Mouse (Mus musculus): ENCODE results near the gene Ccsap.

The Ccsap gene

DNA sequence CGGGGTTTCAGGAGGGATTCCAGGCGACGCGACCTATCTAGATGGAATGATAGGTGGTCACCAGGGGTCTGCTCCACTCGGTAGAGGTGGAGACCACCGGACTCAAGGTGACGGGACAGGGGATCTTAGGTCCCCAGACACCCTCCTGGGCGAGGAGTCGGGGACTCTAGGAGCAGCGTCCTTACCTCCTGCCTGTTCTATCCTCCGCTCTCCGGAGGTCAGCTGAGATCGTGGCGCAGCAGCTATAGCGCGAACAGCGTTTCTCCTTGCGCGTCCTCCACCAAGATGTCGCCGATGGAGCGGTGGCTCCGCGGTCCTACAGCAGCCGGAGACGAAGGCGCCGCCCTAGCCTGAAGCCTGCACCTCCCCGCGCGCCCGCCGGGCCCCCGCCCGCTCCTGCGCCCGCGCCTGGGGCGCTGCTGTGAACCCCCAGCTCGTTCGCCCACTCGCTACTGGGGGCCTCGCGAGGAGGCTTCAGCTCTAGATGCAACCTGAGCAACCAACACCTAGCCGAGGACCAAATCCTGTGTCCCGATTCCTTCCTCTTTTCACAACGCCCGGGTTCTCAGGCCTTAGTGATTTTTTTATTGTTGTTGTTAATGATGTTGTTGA, at the start of gene Ccsap:
Gene Ccsap, minus strand, starts transcription at position 562 of the 612 bp plus-strand sequence.
- peak; percentile 50 for DNase-seq (ENCODE audit: low read depth, low spot score)

DNA sequence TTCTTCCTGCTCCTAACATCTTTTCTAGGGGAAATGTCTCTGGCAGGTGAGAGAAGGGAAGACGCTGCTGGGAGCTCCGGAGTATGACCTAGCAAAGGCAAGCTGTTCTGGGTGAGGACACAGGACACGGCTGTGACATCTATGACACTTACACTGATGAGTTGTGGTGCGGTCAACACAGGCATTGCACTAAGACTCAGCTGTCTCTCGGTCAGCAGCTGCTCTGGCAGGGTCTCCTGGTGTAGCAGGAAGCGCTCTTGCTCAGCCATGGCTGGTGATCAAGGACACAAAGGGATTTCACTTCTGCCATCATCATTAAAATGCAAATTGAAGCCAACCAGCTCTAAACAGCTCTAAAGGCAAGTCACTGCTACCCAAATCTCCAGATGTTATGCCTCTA, 47.6 kb upstream of the Ccsap start:
- no peak for DNase-seq (ENCODE audit: low read depth, low spot score)

DNA sequence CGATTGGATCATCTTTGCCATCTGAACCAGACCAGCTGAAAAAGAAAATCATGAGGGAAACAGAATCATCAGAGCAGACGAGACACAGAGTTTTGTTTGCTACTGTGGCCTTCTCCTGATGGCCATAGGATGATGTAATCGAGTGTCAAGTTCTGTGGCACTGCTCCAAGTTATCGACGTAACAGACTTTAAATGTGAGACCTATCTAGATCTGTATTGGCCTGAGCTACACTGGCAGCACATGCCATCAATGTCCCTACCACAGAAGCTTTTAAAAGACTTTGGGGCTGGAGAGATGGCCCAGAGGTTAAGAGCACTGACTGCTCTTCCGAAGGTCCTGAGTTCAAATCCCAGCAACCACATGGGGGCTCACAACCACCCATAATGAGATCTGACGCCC, 42.6 kb upstream of the Ccsap start:
- DNase-seq (ENCODE audit: low read depth, low spot score), result no peak

DNA sequence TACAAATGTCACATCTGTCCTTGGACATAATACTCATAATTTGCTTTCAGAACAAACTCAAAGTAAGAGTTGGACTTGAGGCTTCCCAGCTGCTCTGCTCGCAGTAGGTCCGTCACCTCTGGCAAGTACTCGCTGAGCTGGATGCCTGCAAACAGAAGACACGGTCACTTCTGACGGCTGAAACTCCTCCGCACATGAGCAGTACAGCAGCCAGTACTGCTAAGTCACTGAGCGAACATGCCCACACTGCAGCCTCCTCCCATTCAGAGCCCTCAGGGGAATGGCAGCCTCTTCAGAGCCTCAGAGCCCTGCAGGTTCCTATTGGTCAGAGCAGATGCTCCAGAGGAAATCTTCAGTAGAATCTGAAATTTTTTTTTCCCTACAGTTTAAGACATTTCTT, 39.4 kb upstream of the Ccsap start:
- no peak for DNase-seq (ENCODE audit: low read depth, low spot score)

DNA sequence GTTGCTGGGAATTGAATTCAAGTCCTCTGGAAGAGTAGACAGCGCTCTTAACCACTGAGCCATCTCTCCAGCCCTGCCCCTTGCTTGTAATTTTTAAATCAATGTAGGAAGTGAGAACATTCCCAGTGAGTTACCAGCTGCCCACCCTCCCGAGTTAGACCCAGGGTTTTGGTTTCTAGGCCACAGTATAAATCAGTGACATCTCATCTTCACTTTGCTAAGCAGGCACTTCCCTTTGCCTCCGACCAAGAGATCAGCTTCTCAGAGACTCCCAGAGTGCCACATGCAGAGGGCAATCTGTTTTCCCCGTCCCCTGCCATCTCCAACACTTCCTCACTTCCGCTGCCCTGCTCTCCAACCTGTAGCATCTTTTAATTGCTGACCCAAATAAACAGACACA, 38.6 kb upstream of the Ccsap start:
- DNase-seq (ENCODE audit: low read depth, low spot score), result no peak

DNA sequence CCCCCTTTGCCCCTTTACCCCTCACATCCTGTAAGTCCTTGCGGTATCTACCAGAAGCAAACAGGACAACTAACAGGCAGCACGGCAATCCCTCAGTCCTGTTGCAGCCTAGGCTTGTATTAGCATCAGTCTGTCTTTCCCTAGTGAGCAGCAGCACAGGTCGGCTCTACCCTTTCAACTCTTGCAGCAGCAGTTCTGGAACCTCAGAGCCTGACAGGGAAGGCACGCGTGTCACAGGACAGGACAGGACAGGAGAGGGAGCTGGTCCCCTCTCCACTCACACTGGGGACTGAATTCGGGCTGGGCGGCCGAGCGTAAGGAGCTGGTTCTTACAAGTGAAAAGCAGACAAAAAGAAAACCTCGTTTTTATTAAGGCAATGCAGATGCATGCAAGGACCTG, 36.8 kb upstream of the Ccsap start:
- no peak for DNase-seq (ENCODE audit: low read depth, low spot score)

DNA sequence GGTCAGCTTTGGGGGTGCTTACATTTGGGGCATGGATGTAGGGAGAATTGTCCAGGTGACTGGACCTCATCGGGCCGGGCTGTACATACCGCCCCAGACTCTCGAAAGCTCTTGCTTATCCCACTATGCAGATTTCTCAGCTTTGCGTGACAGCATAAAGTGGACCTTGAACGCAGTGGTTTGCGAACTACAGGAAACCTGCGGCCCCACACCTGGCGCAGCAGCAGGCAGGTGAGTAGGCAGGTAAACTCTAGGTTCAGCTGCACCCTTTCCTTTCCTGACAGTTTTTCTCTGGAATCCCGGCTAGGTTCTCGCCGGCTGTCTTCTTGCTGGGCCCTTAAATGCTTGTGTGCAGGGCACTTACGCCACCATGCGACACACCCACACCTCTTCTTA, 36.4 kb upstream of the Ccsap start:
- no peak for DNase-seq (ENCODE audit: low read depth, low spot score)

DNA sequence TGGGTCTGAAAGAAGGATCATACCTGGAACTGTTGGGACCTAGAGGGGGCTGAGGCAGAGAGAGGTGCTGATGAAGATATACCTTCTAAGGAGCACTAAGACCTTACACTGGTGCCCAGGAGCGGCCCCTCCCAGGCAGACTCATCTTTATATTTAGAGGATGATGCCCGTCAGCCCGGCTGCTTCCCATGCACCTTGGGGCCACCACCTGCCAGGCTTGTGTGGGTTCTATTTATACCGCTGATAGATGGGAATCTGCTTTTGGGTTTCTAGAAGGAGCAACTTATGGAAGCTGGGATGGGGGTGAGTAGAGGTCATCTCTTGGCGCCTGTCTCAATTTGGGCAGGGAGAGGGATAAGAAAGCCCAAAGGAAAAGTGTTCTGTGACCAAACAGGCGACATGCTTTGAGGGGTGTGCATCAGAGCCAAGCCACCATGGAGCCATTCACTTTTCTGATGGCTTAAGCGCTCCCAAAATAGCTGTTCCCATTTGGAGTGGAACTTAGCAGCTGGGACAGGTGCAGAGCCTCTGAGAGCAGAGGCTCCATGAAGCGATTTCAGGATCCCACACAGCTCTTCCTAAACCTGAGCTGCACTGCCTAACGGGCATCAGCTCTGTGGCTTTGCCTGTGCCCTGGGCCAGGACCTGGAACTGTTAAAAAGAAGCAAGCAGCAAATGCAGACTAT, 35.8 kb upstream of the Ccsap start:
- DNase-seq (ENCODE audit: low read depth, low spot score), result no peak

DNA sequence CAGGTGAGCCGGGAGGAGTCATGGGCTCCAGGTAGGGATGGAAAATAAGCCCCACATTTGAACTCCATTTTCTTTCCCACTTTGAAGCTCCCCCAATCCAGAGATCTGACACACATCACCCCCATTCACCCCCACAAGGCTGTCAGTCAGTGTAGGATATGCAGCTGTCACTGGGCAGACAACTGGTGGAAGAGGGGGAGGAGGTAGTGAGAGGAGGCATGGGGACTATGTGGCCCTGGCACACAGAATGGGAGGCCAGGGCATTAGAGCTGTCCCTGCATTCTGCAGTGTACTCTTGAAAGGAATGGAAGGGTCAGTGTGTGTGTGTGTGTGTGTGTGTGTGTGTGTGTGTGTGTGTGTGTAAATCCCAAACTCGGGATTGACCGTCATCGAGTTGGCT, 35.2 kb upstream of the Ccsap start:
- DNase-seq (ENCODE audit: low read depth, low spot score), result no peak

DNA sequence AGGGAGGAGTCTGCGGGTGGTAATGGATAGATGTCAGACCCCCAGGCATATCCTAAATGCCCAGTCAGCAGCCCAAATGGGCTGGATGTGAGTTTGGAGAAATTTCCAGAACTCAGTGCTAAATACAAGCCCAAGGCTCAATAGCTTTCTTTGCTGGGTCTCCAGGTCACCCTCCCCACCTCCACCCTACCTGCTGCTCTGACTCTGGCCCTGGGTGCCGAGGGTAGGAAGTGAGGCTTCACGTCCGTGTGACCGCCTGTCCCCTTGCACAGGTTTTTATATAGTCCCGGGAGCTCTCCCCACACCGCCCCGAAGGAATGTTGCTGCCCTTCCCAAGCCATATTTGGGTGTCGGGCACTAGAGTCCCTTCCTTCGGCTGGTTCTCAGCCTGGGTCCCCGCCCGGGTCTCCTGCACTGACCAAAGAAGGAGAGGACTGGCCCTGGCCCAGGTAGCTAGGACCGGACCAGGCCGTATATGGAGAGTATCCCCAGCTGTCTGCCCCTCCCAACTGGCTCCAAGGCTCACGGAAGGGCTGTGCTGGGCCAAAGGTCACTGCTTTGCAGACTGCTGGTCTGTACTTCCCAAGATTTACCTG, 34.6 kb upstream of the Ccsap start, which contains the start of gene Acta1:
Gene Acta1, minus strand, starts transcription at position 250 of the 596 bp plus-strand sequence.
- no peak for DNase-seq (ENCODE audit: low read depth, low spot score)

DNA sequence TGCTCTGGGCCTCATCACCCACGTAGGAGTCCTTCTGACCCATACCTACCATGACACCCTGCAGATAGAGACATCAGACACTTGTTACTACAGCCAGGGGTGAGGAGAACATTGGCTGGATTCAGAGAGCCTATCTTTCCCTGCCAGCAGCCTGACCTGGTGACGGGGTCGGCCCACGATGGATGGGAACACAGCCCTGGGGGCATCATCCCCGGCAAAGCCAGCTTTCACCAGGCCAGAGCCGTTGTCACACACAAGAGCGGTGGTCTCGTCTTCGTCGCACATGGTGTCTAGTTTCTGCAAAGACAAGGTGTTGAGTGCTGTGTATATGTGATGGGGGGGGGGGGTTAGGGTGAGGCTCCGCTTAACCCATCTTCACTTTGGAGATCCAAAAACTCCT, 33.4 kb upstream of the Ccsap start:
- DNase-seq (ENCODE audit: low read depth, low spot score), result no peak

DNA sequence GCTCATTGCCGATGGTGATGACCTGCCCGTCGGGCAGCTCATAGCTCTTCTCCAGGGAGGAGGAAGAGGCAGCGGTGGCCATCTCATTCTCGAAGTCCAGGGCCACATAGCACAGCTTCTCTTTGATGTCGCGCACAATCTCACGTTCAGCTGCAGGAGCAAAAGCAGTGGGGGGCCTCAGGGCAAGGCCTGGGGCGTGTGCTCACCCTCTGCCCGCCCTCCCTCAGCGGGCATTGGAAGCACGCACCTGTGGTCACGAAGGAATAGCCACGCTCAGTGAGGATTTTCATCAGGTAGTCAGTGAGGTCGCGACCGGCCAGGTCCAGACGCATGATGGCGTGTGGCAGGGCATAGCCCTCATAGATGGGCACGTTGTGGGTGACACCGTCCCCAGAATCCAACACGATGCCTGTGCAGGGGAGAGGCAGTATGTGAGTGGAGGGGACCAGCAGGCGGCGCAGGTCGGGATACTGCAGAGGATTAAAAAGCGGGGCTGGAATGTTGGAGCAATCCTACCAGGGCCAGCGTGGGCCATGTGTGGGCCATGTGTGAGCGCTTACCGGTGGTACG, 32.7 kb upstream of the Ccsap start:
- DNase-seq (ENCODE audit: low read depth, low spot score), result peak; percentile 39

DNA sequence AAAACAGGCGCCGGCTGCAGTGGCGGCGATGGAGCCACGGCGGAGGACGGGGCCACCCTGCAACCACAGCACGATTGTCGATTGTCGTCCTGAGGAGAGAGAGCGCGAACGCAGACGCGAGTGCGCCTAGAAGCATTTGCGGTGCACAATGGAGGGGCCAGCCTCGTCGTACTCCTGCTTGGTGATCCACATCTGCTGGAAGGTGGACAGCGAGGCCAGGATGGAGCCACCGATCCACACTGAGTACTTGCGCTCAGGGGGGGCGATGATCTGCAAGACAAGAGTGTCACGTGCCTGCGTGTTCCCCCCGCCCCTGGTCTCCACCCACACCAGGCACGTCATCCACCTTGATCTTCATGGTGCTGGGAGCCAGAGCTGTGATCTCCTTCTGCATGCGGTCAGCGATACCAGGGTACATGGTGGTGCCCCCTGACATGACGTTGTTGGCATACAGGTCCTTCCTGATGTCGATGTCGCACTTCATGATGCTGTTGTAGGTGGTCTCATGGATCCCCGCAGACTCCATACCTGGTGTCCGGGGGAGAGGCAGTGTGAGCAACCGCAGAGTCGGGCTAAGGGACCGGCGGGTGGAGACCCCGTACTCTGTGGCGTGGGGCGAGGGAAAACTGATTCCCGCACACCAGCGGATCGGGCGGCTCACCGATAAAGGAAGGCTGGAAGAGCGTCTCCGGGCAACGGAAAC, 32.0 kb upstream of the Ccsap start:
- no peak for DNase-seq (ENCODE audit: low read depth, low spot score)

DNA sequence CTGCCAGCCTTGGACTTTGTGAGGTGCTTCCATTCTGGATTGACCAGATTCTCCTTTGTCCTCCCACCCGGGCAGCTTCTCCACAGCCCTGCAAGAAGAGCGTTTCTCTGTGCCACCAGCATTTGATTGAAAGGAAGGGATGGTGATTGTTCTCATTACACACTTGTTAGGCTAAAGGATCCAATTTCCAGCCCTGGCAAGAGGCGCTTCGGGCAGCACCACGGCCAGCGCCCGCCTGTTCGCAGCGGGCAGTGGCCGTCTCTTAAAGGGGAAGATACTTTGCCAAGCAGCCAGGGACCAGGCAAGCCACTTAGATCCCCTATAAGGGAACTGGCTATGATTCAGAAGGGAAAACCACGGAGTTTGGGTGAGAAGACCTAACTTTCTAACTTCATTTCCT, 31.3 kb upstream of the Ccsap start:
- DNase-seq (ENCODE audit: low read depth, low spot score), result peak; percentile 73

DNA sequence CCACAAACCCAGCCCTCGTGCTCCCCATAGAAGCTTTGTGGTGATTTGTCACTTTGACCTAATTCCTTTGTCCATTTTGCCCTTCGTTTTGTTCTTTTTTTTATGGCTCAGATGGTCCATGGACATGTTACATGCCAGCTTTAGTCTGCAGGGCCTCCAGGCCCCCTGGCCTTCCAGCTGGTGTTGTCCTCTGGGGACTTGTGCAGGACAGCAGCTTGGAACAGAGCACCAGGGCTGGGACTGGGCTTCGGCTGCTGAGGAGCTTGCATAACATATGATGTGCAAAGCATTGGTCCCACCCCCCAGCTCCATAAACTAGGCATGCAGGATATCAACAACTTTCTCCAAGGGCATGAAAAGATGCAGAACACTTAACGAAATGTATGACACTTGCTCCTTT, 29.8 kb upstream of the Ccsap start:
- no peak for DNase-seq (ENCODE audit: low read depth, low spot score)

DNA sequence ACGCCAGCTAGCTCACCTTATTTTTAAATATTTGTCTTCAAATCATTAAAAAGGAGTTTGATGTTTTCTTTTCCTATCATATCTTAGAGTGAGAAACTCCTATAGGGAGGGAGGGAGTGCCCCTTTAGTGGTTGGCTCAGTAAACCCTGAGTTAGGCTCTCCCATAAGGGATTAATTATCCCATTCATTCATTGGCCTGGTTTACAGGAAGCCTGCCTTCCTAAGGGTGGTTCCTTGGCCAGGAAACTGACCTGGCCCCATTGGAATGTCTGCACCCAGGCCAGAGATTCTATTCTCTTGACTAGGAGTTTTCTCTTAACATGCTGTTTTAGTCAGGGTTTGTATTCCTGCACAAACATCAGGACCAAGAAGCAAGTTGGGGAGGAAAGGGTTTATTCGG, 27.9 kb upstream of the Ccsap start:
- DNase-seq (ENCODE audit: low read depth, low spot score), result no peak

DNA sequence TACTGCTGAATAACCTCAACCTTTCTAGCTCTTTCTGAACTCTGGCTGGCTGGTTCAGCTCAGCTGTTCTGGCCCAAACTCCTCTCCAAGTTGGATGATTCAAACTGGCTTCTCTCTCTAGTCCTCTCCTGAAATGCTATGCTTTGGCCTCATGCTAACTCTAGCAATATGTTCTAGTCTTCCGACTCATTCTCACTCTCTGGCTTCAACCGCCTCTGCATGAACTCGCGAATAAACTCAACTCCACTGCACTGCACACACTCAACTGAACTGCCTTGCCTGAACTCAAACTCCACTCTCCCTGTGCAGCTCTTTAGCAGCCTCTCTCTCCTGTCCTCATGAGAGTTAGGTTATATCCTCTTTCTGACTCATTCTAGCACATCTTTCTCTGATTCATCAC, 27.2 kb upstream of the Ccsap start:
- no peak for DNase-seq (ENCODE audit: low read depth, low spot score)

DNA sequence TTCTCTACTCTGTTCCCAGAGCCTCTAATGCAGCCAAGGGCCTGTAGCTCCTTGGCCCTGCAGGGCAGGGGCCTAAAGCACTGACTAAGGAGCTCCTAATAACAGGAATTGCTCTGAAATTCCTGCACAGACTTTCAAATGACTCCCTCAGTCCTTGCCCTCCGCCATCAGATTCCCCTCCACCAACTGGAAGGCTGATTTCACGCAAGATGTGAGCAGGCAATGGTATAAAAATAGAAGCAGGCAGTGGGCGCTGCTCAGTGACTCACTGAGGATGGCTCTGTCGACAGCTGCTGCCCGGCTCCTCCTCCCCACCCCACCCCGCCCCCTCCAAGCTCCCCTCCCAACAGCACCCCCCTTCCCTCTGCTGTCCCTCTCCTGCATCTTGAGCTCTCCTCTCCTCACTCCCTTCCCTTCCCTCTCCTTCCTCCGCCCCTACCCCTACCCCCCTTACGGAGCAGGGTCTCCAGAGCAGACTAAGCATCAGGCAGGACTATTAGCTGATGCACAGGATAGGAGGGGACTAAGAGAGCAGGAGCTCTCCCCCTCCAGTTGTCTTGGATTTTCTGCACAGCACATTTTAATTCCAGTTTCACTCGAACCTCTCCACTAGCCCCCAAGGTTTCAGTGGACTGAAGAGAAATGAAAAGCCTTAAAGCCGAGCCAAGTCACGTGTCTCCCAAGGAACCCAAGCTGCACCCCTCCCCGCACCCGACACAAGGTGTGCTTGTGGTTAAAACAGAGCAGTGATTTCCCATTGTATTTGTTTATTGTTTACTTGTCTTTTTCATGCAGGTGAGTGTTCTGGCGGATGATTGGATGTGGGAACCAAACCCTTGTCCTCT, 24.9 kb upstream of the Ccsap start:
- DNase-seq (ENCODE audit: low read depth, low spot score), result peak; percentile 34

DNA sequence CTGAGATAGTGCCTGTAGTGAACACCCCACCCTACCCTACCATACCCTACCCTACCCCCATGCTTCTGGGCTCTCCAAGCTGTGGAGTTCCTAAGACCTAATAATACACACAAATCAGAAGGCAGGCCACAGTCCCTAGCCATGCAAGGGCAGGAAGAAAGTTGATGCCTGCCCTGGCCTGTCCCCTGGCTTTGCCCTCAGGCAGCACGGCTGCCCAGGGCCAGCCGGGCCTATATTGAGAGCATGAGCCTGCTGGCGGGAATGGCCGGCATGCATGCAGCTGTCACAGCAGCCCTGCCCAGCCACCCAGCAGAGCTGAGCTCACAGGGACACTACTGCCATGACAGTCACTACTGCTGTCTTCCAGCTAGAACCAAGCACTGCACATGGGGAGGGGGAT, 23.1 kb upstream of the Ccsap start:
- no peak for DNase-seq (ENCODE audit: low read depth, low spot score)

DNA sequence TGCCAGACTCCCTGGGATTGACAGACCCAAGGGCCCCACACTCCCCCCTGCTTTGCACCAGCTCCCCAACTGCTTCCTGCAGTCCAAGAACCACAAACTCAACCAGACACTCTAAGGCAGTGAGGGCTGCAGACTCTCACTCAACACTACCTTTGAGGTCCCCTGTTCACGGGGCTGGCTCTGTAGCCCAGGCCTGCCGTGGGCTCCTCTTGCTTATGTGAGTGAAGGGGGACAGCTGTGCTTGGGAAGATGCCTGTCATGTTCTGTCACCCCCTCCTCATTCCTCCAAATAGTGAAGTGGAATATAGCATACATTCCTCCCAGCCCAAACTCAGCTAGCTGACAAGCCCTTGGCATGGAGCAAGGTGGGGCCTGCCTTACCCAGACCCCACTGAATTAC, 22.4 kb upstream of the Ccsap start:
- DNase-seq (ENCODE audit: low read depth, low spot score), result no peak

DNA sequence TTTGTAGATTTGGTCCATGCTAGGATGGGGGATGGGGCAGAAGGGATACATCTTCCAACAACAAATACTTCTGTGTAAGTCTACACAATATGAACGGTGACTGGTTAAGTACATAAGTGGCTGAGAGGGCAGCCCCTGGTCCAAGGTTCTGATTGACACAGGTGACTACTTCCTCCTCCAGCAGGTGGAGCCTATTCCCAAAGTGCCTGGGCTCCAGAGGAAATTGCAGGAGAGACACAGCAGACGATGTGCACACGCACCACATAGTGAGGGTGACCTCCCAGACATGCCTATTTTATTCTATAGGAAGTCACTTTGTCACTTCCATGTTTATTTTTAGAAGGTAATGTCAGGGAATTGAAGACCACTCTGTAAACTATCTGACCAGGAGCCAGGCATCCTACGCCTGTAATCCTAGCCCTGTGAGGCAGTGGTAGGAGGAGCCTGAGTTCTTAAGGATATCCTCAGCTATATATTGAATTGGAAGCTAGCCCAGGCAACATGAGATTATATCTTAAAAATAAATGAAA, 20.9 kb upstream of the Ccsap start:
- DNase-seq (ENCODE audit: low read depth, low spot score), result no peak

Data from mesoderm, embryonic 11.5 days (tissue).